Mouse (Mus musculus): Measurements from ENCODE around the gene Ryk.

Gene Ryk

GRCm38 (mm10) chr9:102951091-102951994, 116.6 kb downstream of the Ryk start:
- no peak for DNase-seq (ENCODE audit: low spot score)

- DNase-seq (ENCODE audit: low spot score): no peak
These were observed 121.1 kb downstream of the Ryk start for GRCm38 (mm10) chr9:102955866-102956265.
